Mouse (Mus musculus) gastrocnemius, postnatal 25 days (tissue): Measurements from ENCODE around the gene Lmod3. TPM values are rescaled to one million over a fixed set of nuclear protein-coding genes. Genes with fewer than 3 reads are reported as not detected.

Experiments
- DNase-seq: peaks from one replicate; pipeline ENCODE4 v3.0.0; 2022
- total RNA-seq, 2 experiments: library from RNA; stranded (reverse); gene quantifications; 1 replicate in 1 of 2; 2 replicates in 1 of 2; pipeline ENCODE4 v1.2.3; 2021

Lmod3 gene
- total RNA-seq, 2 experiments from 2014 or later, result 143 to 148 TPM

- no peak for DNase-seq
These were observed 26.5 kb downstream of the Lmod3 start for GRCm38 (mm10) chr6:97226083-97226491.

GRCm38 (mm10) chr6:97224505-97224904, 28.1 kb downstream of the Lmod3 start:
- DNase-seq, result no peak

GRCm38 (mm10) chr6:97223566-97223965, 29.0 kb downstream of the Lmod3 start:
- no peak for DNase-seq

- no peak for DNase-seq
These were observed 29.6 kb downstream of the Lmod3 start for GRCm38 (mm10) chr6:97222931-97223467.

- no peak for DNase-seq
These were observed 30.2 kb downstream of the Lmod3 start for GRCm38 (mm10) chr6:97222321-97222720.

GRCm38 (mm10) chr6:97221205-97222025, 31.1 kb downstream of the Lmod3 start:
- no peak for DNase-seq

GRCm38 (mm10) chr6:97220672-97221071, 31.9 kb downstream of the Lmod3 start:
- no peak for DNase-seq

- no peak for DNase-seq
These were observed 36.3 kb downstream of the Lmod3 start for GRCm38 (mm10) chr6:97216154-97216821.

- DNase-seq, result peak; percentile 82
These were observed 40.6 kb downstream of the Lmod3 start for GRCm38 (mm10) chr6:97211981-97212380.

GRCm38 (mm10) chr6:97210962-97211601, 41.5 kb downstream of the Lmod3 start:
- no peak for DNase-seq

GRCm38 (mm10) chr6:97210191-97210961, 42.2 kb downstream of the Lmod3 start, which contains the start of gene Arl6ip5:
Gene Arl6ip5 (plus strand): TSS chr6:97210689.
- peak; percentile 89 for DNase-seq

GRCm38 (mm10) chr6:97209751-97210150, 42.8 kb downstream of the Lmod3 start:
- DNase-seq, result no peak

- DNase-seq, result no peak
These were observed 43.4 kb downstream of the Lmod3 start for GRCm38 (mm10) chr6:97209201-97209600.

- no peak for DNase-seq
These were observed 44.2 kb downstream of the Lmod3 start for GRCm38 (mm10) chr6:97208406-97208805.

- no peak for DNase-seq
These were observed 45.5 kb downstream of the Lmod3 start for GRCm38 (mm10) chr6:97207085-97207484.

GRCm38 (mm10) chr6:97205439-97205885, 47.1 kb downstream of the Lmod3 start, which contains the start of gene Uba3:
Gene Uba3 (minus strand): TSS chr6:97205647.
- DNase-seq, result peak; percentile 99

- no peak for DNase-seq
These were observed 47.6 kb downstream of the Lmod3 start for GRCm38 (mm10) chr6:97204952-97205351.

GRCm38 (mm10) chr6:97204252-97204869, 48.2 kb downstream of the Lmod3 start:
- DNase-seq, result no peak

- no peak for DNase-seq
These were observed 50.1 kb downstream of the Lmod3 start for GRCm38 (mm10) chr6:97202477-97202876.

GRCm38 (mm10) chr6:97200437-97200836, 52.1 kb downstream of the Lmod3 start:
- no peak for DNase-seq
